Mouse (Mus musculus): ENCODE data around the gene Hrh1. TPM values are rescaled to one million over a fixed set of nuclear protein-coding genes. Genes with fewer than 3 reads are reported as not detected.
"Not testable (repeated sequence)": the region's sequence is repeated elsewhere in the genome, so short reads cannot be mapped to it uniquely, and the experiment has no call there.

The Hrh1 gene
- polyA plus RNA-seq, 1 experiment, result not detected

- no peak overlapping the region for H3K4me3 ChIP-seq (ENCODE audit: insufficient read depth, low read depth, low read length)
- TF ChIP-seq CTCF (IDR thresholded peaks at IDR 0.05; ENCODE audit: insufficient read depth, low read depth, low read length) (no peak), POLR2A (IDR thresholded peaks at IDR 0.05; ENCODE audit: insufficient read depth, low read depth, low read length) (no peak)
- H3K27ac ChIP-seq (ENCODE audit: insufficient read depth, low read depth, low read length), result no peak overlapping the region
- peaks cover 31% of the 10 kb centered on the region for H3K4me1 ChIP-seq (ENCODE audit: control insufficient read depth, insufficient read depth, low read length)
Measured at GRCm38 (mm10) chr6:114461536-114461935, 63.8 kb downstream of the Hrh1 start.

- TF ChIP-seq POLR2A (IDR thresholded peaks at IDR 0.05; ENCODE audit: insufficient read depth, low read depth, low read length), result no peak
- no peak for TF ChIP-seq CTCF (IDR thresholded peaks at IDR 0.05; ENCODE audit: insufficient read depth, low read depth, low read length)
- H3K27ac ChIP-seq (ENCODE audit: insufficient read depth, low read depth, low read length), result no peak overlapping the region
- WGBS, result 31% methylated on average over 4 of the region's 4 CpGs
- peaks cover 21% of the 10 kb centered on the region for H3K4me1 ChIP-seq (ENCODE audit: control insufficient read depth, insufficient read depth, low read length)
- no peak overlapping the region for H3K4me3 ChIP-seq (ENCODE audit: insufficient read depth, low read depth, low read length)
Measured at GRCm38 (mm10) chr6:114462747-114463146, 65.0 kb downstream of the Hrh1 start.

- Histone ChIP-seq H3K4me1 (ENCODE audit: control insufficient read depth, insufficient read depth, low read length) (no peaks in the 10 kb centered on the region), H3K4me3 (ENCODE audit: insufficient read depth, low read depth, low read length) (no peak overlapping the region), H3K27ac (ENCODE audit: insufficient read depth, low read depth, low read length) (no peak overlapping the region)
- 55% methylated on average over 5 of the region's 5 CpGs for WGBS
- TF ChIP-seq POLR2A (IDR thresholded peaks at IDR 0.05; ENCODE audit: insufficient read depth, low read depth, low read length) (no peak), CTCF (IDR thresholded peaks at IDR 0.05; ENCODE audit: insufficient read depth, low read depth, low read length) (no peak)
Measured at GRCm38 (mm10) chr6:114473541-114473940, 75.8 kb downstream of the Hrh1 start.

GRCm38 (mm10) chr6:114474059-114474458 lies 76.3 kb downstream of the Hrh1 start:
- Histone ChIP-seq H3K27ac (ENCODE audit: insufficient read depth, low read depth, low read length) (no peak overlapping the region), H3K4me3 (ENCODE audit: insufficient read depth, low read depth, low read length) (no peak overlapping the region), H3K4me1 (ENCODE audit: control insufficient read depth, insufficient read depth, low read length) (no peaks in the 10 kb centered on the region)
- WGBS, result 90% methylated on average over 3 of the region's 3 CpGs
- no peak for TF ChIP-seq CTCF (IDR thresholded peaks at IDR 0.05; ENCODE audit: insufficient read depth, low read depth, low read length)
- TF ChIP-seq POLR2A (IDR thresholded peaks at IDR 0.05; ENCODE audit: insufficient read depth, low read depth, low read length), result no peak

- 41% methylated on average over 4 of the region's 4 CpGs for WGBS
- Histone ChIP-seq H3K4me1 (ENCODE audit: control insufficient read depth, insufficient read depth, low read length) (no peaks in the 10 kb centered on the region), H3K27ac (ENCODE audit: insufficient read depth, low read depth, low read length) (no peak overlapping the region), H3K4me3 (ENCODE audit: insufficient read depth, low read depth, low read length) (no peak overlapping the region)
- TF ChIP-seq POLR2A (IDR thresholded peaks at IDR 0.05; ENCODE audit: insufficient read depth, low read depth, low read length) (no peak), CTCF (IDR thresholded peaks at IDR 0.05; ENCODE audit: insufficient read depth, low read depth, low read length) (no peak)
Measured at GRCm38 (mm10) chr6:114474911-114475310, 77.2 kb downstream of the Hrh1 start.

GRCm38 (mm10) chr6:114478771-114479170 lies 81.0 kb downstream of the Hrh1 start:
- H3K27ac ChIP-seq (ENCODE audit: insufficient read depth, low read depth, low read length), result no peak overlapping the region
- 61% methylated on average over 4 of the region's 4 CpGs for WGBS

GRCm38 (mm10) chr6:114479644-114480410 lies 82.1 kb downstream of the Hrh1 start:
- Histone ChIP-seq H3K4me1 (ENCODE audit: control insufficient read depth, insufficient read depth, low read length) (no peaks in the 10 kb centered on the region), H3K4me3 (ENCODE audit: insufficient read depth, low read depth, low read length) (no peak overlapping the region), H3K27ac (ENCODE audit: insufficient read depth, low read depth, low read length) (no peak overlapping the region)
- TF ChIP-seq POLR2A (IDR thresholded peaks at IDR 0.05; ENCODE audit: insufficient read depth, low read depth, low read length) (no peak), CTCF (IDR thresholded peaks at IDR 0.05; ENCODE audit: insufficient read depth, low read depth, low read length) (no peak)
- WGBS, result 95% methylated on average over 16 of the region's 16 CpGs

More at GRCm38 (mm10) chr6:114478771-114479170, 81.0 kb downstream of the Hrh1 start:
- TF ChIP-seq POLR2A (IDR thresholded peaks at IDR 0.05; ENCODE audit: insufficient read depth, low read depth, low read length), result no peak
- no peak for TF ChIP-seq CTCF (IDR thresholded peaks at IDR 0.05; ENCODE audit: insufficient read depth, low read depth, low read length)
- Histone ChIP-seq H3K4me1 (ENCODE audit: control insufficient read depth, insufficient read depth, low read length) (no peaks in the 10 kb centered on the region), H3K4me3 (ENCODE audit: insufficient read depth, low read depth, low read length) (no peak overlapping the region)

GRCm38 (mm10) chr6:114489371-114489770 lies 91.6 kb downstream of the Hrh1 start:
- TF ChIP-seq POLR2A (IDR thresholded peaks at IDR 0.05; ENCODE audit: insufficient read depth, low read depth, low read length), result no peak
- TF ChIP-seq CTCF (IDR thresholded peaks at IDR 0.05; ENCODE audit: insufficient read depth, low read depth, low read length), result no peak
- Histone ChIP-seq H3K4me3 (ENCODE audit: insufficient read depth, low read depth, low read length) (no peak overlapping the region), H3K4me1 (ENCODE audit: control insufficient read depth, insufficient read depth, low read length) (no peaks in the 10 kb centered on the region)

GRCm38 (mm10) chr6:114492588-114492987 lies 94.9 kb downstream of the Hrh1 start:
- not testable (repeated sequence) for H3K4me3 ChIP-seq (ENCODE audit: insufficient read depth, low read depth, low read length); H3K4me1 ChIP-seq (ENCODE audit: control insufficient read depth, insufficient read depth, low read length); H3K27ac ChIP-seq (ENCODE audit: insufficient read depth, low read depth, low read length)
- WGBS, result 65% methylated on average over 10 of the region's 10 CpGs

More at GRCm38 (mm10) chr6:114489371-114489770, 91.6 kb downstream of the Hrh1 start:
- no peak overlapping the region for H3K27ac ChIP-seq (ENCODE audit: insufficient read depth, low read depth, low read length)
- WGBS, result 90% methylated on average over 3 of the region's 3 CpGs

GRCm38 (mm10) chr6:114494987-114495386 lies 97.3 kb downstream of the Hrh1 start:
- not testable (repeated sequence) for H3K4me3 ChIP-seq (ENCODE audit: insufficient read depth, low read depth, low read length); H3K27ac ChIP-seq (ENCODE audit: insufficient read depth, low read depth, low read length); H3K4me1 ChIP-seq (ENCODE audit: control insufficient read depth, insufficient read depth, low read length)
- WGBS, result 34% methylated on average over 11 of the region's 12 CpGs

- not testable (repeated sequence) for H3K27ac ChIP-seq (ENCODE audit: insufficient read depth, low read depth, low read length); H3K4me3 ChIP-seq (ENCODE audit: insufficient read depth, low read depth, low read length); H3K4me1 ChIP-seq (ENCODE audit: control insufficient read depth, insufficient read depth, low read length)
- 21% methylated on average over 17 of the region's 17 CpGs for WGBS
Measured at GRCm38 (mm10) chr6:114514038-114514437, 116.3 kb downstream of the Hrh1 start.

GRCm38 (mm10) chr6:114528709-114529108 lies 131.0 kb downstream of the Hrh1 start:
- 33% methylated on average over 1 of the region's 12 CpGs for WGBS
- not testable (repeated sequence) for H3K27ac ChIP-seq (ENCODE audit: insufficient read depth, low read depth, low read length); H3K4me1 ChIP-seq (ENCODE audit: control insufficient read depth, insufficient read depth, low read length); H3K4me3 ChIP-seq (ENCODE audit: insufficient read depth, low read depth, low read length)

All from olfactory bulb, adult 2 months (tissue).